Mouse (Mus musculus): ENCODE data around the gene Phgdh. TPM values are rescaled to one million over a fixed set of nuclear protein-coding genes. Genes with fewer than 3 reads are reported as not detected.

The Phgdh gene
- polyA plus RNA-seq, 1 experiment from 2014 or later, result 272 TPM

DNA sequence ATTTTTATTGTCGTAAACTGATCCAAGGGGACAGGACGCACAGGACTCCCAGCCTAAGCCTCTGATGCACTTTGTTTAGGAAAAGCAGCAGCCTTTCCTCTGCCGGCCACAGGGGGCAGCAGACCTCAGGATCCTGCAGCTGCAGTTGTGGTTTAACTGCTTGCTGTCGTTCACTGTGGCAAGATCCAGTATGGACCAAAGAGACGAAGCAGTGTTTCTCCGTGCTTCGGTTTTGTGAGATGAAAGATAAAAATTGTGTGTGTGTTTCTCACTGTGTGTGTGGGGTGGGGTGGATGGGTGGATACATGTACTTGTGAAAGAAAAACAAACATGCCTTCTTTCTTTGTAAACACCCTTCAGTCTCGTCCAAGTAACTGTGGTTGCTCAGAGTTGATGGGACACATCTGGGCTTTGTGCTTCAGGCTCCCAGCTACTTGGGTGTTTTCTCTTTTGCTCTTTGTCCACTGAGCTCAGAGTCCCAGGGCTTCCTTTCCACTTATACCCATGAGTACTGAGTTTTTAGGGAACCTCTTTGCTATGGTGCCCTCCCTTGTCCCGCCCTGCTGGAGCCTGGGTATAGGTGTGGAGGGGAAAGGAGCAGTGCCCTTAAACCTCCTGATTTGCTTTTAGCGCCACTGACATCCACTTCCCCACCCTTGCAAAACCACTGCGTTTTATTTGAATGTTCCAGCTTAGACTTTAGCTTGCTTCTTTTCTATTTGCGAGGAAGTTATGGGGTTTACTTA, 58.7 kb downstream of the Phgdh start:
- 25% methylated on average over 12 of the region's 12 CpGs for WGBS
- H3K4me3 ChIP-seq (replicated peaks), result peak overlapping the region; percentile 32
- peak; percentile 53; the same call in 1 of the 2 replicates for ATAC-seq (ENCODE audit: insufficient read depth, low FRiP score, low read depth)
- H3K27ac ChIP-seq, result peak overlapping the region; percentile 53
- H3K9ac ChIP-seq, result no peak overlapping the region
- H3K4me1 ChIP-seq, result peaks cover 8% of the 10 kb centered on the region
- H3K4me2 ChIP-seq, result peak overlapping the region; percentile 46
- no peaks in the 10 kb centered on the region for H3K9me3 ChIP-seq
- H3K27me3 ChIP-seq (replicated peaks), result no peaks in the 10 kb centered on the region
- H3K36me3 ChIP-seq, result no peaks in the 10 kb centered on the region

DNA sequence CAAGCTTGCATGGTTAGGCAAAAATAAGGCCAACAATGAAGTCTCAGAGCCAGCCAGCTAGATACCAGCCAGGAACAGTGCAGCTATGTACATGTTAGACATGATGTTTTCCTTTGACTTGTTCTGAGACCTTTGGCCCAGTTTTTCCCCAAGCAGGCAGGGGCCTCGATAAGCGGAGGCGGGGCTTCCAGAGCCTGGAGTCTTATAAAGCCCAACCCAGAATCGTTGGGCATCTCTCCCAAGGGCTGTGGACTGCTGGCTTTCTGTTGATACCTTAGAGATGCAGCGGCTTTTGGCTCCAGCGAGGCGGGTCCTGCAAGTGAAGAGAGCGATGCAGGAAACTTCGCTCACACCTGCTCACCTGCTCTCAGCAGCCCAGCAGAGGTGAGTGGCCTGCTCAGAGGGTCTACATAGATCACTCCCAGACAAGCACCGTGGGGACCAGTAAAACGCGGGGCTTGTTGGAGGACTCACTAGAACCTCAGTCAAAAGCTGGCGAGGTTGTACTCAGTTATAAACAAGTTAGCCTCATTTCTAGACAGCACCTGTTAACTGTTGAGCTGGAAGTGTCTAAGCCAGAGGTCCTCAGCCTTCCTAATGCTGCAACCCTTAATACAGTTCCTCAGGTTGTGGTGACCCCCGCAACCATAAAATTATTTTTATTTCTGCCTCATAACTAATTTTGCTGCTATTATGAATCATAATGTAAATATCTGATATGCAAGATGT, 59.4 kb downstream of the Phgdh start, which contains the start of gene Hmgcs2:
TSS of gene Hmgcs2 (plus strand) at position 232 of the 729 bp plus-strand sequence.
- Histone ChIP-seq H3K36me3 (no peaks in the 10 kb centered on the region), H3K27me3 (replicated peaks) (no peaks in the 10 kb centered on the region), H3K9me3 (no peaks in the 10 kb centered on the region), H3K4me1 (peaks cover 8% of the 10 kb centered on the region), H3K4me2 (peak within 1 kb of the TSS; percentile 46), H3K27ac (peak within 1 kb of the TSS; percentile 53), H3K4me3 (replicated peaks) (peak within 1 kb of the TSS; percentile 32), H3K9ac (no peak within 1 kb of the TSS)
- peak; percentile 85 for ATAC-seq (ENCODE audit: insufficient read depth, low FRiP score, low read depth)
- 45% methylated on average over 14 of the region's 14 CpGs for WGBS

DNA sequence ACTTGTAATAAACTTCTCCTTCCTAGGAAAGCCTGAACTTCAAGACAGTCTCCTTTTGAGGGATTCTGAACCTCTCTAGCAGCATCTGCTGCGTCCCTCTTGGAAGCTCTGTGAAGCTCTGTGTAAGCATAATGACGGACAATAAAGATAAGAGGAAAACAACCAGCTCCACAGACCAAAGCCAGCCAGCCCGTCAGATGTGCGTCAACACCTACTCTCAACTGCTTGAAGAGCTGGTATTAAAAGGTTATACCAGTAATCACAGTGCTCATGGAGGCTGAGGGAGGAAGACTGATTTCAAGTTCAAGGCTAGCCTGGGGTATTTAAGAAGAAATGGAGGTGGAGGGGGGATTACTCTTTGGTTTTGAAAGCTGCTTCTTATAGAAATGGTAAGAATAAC, 60.1 kb downstream of the Phgdh start:
- no peaks in the 10 kb centered on the region for H3K27me3 ChIP-seq (replicated peaks)
- no peaks in the 10 kb centered on the region for H3K36me3 ChIP-seq
- no peak overlapping the region for H3K4me2 ChIP-seq
- peaks cover 8% of the 10 kb centered on the region for H3K4me1 ChIP-seq
- H3K9me3 ChIP-seq, result no peaks in the 10 kb centered on the region
- H3K9ac ChIP-seq, result no peak overlapping the region
- no peak overlapping the region for H3K4me3 ChIP-seq (replicated peaks)
- WGBS, result 48% methylated on average over 4 of the region's 4 CpGs
- H3K27ac ChIP-seq, result peak overlapping the region; percentile 46; the same call in 1 of the 2 replicates
- ATAC-seq (ENCODE audit: insufficient read depth, low FRiP score, low read depth), result no peak

DNA sequence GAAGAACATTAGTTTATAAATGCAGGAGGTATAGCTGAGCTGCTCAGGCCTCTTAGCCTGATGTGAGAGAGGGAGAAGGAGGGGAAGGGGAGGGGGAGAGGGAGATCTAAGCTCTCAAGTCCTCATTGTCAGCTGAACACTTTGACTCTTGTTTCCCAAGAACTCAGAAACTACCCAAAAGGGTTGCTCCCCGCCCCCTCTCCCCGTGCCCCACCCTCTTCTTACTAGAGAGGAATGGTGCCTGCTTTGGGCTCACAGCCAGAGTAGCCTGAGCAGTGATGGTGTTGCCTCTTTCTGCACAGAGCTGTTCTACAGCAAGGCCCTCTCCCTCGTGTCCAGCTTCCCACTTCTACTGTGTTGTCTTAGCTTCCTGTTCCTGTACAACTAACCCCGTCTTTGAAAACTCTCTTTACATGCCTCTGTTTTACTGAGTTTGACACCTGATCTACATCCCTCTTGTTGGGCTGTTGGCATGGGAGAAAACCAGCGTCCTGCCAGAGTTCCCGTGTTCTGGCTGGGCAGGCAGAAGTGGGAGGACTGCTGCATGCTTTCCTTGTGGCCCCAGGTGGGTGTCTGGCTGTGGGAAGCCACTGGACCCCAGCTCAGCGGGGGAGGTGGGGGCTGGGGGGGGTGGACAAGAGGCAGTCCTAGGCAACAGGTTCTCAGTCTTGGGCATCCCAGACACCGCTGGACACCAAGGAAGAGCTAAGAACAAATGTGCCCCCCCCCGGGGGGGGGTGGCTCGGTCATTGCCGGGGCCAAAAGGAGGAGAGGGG, 66.0 kb downstream of the Phgdh start:
- no peak overlapping the region for H3K4me3 ChIP-seq (replicated peaks)
- no peak overlapping the region for H3K9ac ChIP-seq
- 58% methylated on average over 11 of the region's 11 CpGs for WGBS
- H3K27me3 ChIP-seq (replicated peaks), result no peaks in the 10 kb centered on the region
- H3K4me1 ChIP-seq, result 0 out of 2 replicates have a peak, but pooled peaks cover 7% of the 10 kb centered on the region
- H3K9me3 ChIP-seq, result no peaks in the 10 kb centered on the region
- peak overlapping the region; percentile 16; the same call in 1 of the 2 replicates for H3K27ac ChIP-seq
- peak; percentile 63; the same call in 1 of the 2 replicates for ATAC-seq (ENCODE audit: insufficient read depth, low FRiP score, low read depth)
- no peaks in the 10 kb centered on the region for H3K36me3 ChIP-seq
- H3K4me2 ChIP-seq, result no peak overlapping the region

DNA sequence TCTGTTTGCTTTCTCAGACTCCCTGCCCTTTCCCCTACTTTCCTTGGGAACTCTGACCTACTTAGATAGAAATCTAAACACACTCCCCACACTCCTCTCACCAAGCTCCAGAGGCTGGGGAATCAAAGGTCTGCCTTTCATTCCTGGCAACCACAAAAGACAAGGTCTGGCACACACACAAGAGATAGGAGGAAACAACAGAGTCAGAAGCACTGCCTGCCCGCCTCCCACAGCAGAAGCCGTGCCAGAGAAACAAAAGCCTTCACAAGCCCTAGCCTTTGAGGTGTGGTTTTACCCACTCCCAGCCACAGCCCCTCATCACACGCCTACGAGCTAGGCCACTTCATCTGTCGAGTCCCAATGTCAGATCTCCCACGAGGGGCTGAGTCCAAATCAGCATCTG, 72.5 kb downstream of the Phgdh start:
- H3K4me1 ChIP-seq, result peaks cover 4% of the 10 kb centered on the region; the same call in 1 of the 2 replicates
- H3K4me2 ChIP-seq, result 0 out of 2 replicates have a peak overlapping the region, but pooled peaks have one; percentile 6
- H3K36me3 ChIP-seq, result no peaks in the 10 kb centered on the region
- no peak overlapping the region for H3K9ac ChIP-seq
- 22% methylated on average over 6 of the region's 6 CpGs for WGBS
- no peaks in the 10 kb centered on the region for H3K27me3 ChIP-seq (replicated peaks)
- ATAC-seq (ENCODE audit: insufficient read depth, low FRiP score, low read depth), result peak; percentile 86
- H3K4me3 ChIP-seq (replicated peaks), result no peak overlapping the region
- no peaks in the 10 kb centered on the region for H3K9me3 ChIP-seq
- peak overlapping the region; percentile 65 for H3K27ac ChIP-seq

Other genes starting within 250 kb of the Phgdh start
- not detected in 2 replicates for gene Adam30, start 179.4 kb downstream of the Phgdh start, polyA plus RNA-seq (2015; fragmentation: Nextera tagmentation; extraction: Ambion mirVana)
- gene Reg4, start 117.8 kb downstream of the Phgdh start, polyA plus RNA-seq (2015; fragmentation: Nextera tagmentation; extraction: Ambion mirVana), result 0.81 and 1.3 TPM in 2 replicates
- gene Hmgcs2, start 59.6 kb downstream of the Phgdh start, polyA plus RNA-seq (2015; fragmentation: Nextera tagmentation; extraction: Ambion mirVana), result 55.7 and 61.3 TPM in 2 replicates
- gene Zfp697, start 42.5 kb upstream of the Phgdh start, polyA plus RNA-seq (2015; fragmentation: Nextera tagmentation; extraction: Ambion mirVana), result 5.8 and 6.1 TPM in 2 replicates
- gene Gm4450, start 117.1 kb upstream of the Phgdh start, polyA plus RNA-seq (2015; fragmentation: Nextera tagmentation; extraction: Ambion mirVana), result not detected in 2 replicates
- gene Hsd3b4, start 170.5 kb upstream of the Phgdh start, polyA plus RNA-seq (2015; fragmentation: Nextera tagmentation; extraction: Ambion mirVana), result not detected in 2 replicates
- gene Gm10681, start 248.8 kb upstream of the Phgdh start, polyA plus RNA-seq (2015; fragmentation: Nextera tagmentation; extraction: Ambion mirVana), result not detected in 2 replicates

All from stomach, embryonic 15.5 days (tissue).